Mouse (Mus musculus) heart, postnatal 36 days (tissue): ENCODE measurements around the gene 3110082J24Rik. TPM values are rescaled to one million over a fixed set of nuclear protein-coding genes. Genes with fewer than 3 reads are reported as not detected.

Experiments used
- DNase-seq, 2 experiments: peaks; one replicate each; pipeline ENCODE4 v3.0.0; 2021 to 2022
- intact Hi-C: fragments of 180-260 bp; cut with DNase I; formaldehyde crosslinking; loops from one replicate; pipeline ENCODE4 v1.15.1; 2025
- total RNA-seq, 2 experiments: library from RNA; stranded (reverse); gene quantifications; 2 replicates each; pipeline ENCODE4 v1.2.3; 2021

The 3110082J24Rik gene
- total RNA-seq = not detected

- no peak for DNase-seq
- intact Hi-C loops = no loop called here
These were observed at the start of gene 3110082J24Rik for GRCm38 (mm10) chr5:30105668-30106300. 3110082J24Rik (minus strand) TSS chr5:30106086.

DNA sequence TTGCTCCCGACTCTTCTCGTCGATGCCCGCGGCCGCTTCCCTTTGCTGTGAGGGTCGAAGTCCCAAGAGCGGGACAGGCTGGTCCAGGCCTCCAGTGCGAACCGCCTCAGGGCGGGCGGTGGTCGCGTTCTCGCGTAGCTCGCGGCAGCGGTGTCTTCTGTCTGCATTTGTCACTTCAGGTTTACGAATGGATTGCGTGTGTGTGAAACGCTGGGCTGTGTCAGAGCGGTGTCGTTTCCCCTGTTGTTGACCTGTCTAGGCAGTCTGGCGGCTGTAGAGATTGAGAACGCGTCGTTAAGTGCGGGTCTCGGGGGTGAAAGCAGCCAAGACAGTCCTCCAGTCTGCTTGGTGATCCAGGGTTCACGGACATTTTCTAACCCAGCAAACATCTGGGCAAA, 49.5 kb upstream of the 3110082J24Rik start:
- intact Hi-C loops = no loop called here
- no peak for DNase-seq

- intact Hi-C loops = loop anchor here (5.0 kb wide), 1 partner anchor 78 kb away; the partner anchor contains the start of gene Selenoi
- peak; percentile 96 to 99 for DNase-seq
These were observed 48.8 kb upstream of the 3110082J24Rik start, which contains the start of the genes Hadha and Hadhb for GRCm38 (mm10) chr5:30154474-30155394. Hadha (minus strand) TSS chr5:30155162. Hadhb (plus strand) TSS chr5:30155248.

DNA sequence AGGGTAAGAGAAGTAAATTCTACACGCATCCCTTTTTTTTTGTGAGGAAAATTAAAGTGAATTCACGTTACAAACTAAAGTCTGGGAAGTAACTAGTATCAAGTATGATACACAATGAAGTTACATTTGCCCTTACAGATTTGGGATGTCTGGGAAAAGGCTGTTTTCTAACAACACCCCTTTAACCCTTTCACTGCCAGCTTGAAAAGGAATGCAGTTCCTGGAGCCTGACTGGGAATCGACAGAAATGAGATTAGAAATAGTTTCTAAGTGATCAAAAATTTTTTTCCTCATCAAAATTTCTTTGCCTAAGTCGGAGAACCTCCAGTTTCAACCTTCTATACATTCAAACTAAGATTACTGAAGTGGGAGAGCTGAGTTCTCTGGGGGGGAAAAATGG, 48.1 kb upstream of the 3110082J24Rik start:
- intact Hi-C loops = loop anchor here (5.0 kb wide), 1 partner anchor 78 kb away; the partner anchor contains the start of gene Selenoi
- DNase-seq = no peak

DNA sequence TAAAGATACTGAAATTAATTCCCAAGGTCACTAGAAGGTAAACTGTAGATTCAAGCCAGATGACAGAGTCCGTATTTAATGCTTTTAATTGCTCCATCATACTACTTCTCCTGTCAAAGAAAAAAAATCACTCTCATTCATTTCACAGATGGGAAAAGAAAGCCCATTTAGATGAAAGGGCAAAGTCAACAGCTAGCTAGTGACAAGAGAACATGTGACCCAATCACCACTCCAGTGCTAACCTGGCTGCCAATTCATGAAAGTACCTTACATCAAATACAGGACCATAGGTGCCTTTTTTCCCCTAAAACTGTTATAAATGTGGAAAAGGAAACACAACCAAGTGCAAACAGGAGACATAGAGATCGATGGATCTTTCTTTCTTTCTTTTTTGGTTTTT, 47.3 kb upstream of the 3110082J24Rik start:
- intact Hi-C loops = loop anchor here (5.0 kb wide), 1 partner anchor 79 kb away; the partner anchor contains the start of gene Selenoi
- DNase-seq = no peak

DNA sequence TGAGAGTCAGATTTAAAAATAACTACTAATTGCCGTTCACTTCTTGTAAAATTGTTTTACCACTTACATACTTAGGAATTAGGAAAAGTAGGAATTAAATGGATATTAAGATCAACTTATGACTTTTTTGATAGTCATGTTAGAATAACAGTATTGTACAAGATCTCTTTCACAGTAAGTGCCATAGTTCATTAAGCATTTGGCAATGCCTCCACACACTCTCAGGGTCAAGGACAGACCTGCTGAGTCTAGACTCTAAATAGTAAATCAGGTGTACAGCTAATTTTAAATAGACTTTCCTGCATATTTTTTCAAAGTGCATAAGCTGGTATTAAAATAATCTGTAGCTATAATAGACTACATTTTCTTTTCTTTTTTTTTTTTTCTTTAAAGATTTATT, 46.5 kb upstream of the 3110082J24Rik start:
- intact Hi-C loops = loop anchor here (5.0 kb wide), 1 partner anchor 80 kb away; the partner anchor contains the start of gene Selenoi

DNA sequence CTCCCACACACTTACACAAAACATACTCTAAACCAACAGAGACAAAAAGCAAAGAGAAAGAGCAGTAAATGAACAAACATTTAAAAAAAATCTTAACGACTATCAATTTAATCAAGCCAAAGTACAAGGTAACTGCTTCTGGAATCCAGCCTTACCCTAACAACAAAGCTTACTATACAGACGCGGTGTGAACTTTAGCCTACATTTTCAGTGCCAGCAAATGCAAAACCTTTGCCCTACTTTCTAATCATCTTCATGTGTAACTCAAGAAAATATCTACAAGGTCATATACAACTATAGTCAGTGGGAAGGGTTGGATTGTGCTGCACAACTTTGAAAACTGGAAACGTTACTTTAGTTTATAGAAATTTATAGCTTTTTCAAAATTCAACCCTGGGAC, 46.1 kb upstream of the 3110082J24Rik start:
- intact Hi-C loops = loop anchor here (5.0 kb wide), 1 partner anchor 80 kb away; the partner anchor contains the start of gene Selenoi
- no peak for DNase-seq

More for the DNA sequence above, 46.5 kb upstream of the 3110082J24Rik start:
- DNase-seq = no peak

- intact Hi-C loops = no loop called here
- no peak for DNase-seq
These were observed 42.4 kb upstream of the 3110082J24Rik start for GRCm38 (mm10) chr5:30148133-30148920.

DNA sequence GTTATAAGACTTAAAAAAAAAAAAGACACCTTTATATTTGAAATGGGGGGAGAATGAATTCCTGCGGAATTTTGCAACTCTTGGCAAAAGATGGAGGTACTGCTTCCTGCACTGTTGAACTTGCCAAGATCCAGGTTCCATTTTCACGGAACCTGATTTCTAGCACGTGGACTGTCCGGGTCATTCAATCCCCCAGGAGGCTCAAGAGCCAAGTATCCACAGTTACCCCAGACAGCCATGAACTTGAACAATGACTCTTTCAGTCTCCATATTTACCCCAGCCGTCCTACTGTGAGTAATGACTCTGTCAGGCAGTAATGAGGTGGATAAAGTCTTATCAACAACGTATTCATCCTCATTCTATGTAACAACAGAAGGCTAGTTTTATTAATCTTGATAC, 40.6 kb upstream of the 3110082J24Rik start:
- intact Hi-C loops = no loop called here

GRCm38 (mm10) chr5:30138193-30138592, 32.3 kb upstream of the 3110082J24Rik start:
- intact Hi-C loops = no loop called here
- DNase-seq = no peak

More for the DNA sequence above, 40.6 kb upstream of the 3110082J24Rik start:
- no peak for DNase-seq

- intact Hi-C loops = no loop called here
- no peak for DNase-seq
These were observed 31.4 kb upstream of the 3110082J24Rik start for GRCm38 (mm10) chr5:30137271-30137670.

DNA sequence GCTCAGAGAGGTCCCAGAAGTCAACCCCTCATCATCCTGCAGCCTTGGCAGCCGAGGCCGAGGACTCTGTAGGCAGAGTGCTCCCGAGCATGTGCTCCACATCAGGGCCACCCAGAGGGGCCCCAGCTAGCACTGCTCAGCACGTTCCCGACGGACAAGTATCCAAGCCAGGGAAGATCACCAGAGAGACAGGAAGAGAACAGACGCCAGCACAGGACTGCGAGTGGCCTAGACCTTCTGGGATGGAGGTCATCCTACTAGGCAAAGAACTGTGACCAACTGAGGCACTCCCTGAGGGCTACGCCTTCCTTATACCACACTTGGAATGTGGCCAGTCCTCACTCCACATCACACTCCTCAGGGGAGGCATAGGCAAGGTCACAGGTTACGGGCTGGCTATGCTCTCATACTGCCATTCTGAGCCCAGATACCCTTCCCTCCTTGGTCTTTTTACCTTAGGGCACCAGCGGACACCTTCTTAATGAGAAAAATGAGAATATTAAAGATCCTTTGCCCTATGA, 29.9 kb upstream of the 3110082J24Rik start:
- no peak for DNase-seq
- intact Hi-C loops = no loop called here

- intact Hi-C loops = no loop called here
These were observed 26.3 kb upstream of the 3110082J24Rik start for GRCm38 (mm10) chr5:30132173-30132572.

GRCm38 (mm10) chr5:30131246-30131645, 25.4 kb upstream of the 3110082J24Rik start:
- DNase-seq = no peak
- intact Hi-C loops = no loop called here

More at GRCm38 (mm10) chr5:30132173-30132572, 26.3 kb upstream of the 3110082J24Rik start:
- DNase-seq = no peak

- intact Hi-C loops = loop anchor here (5.0 kb wide), 1 partner anchor 49 kb away; no protein-coding TSS in a partner anchor
- no peak for DNase-seq
These were observed 22.8 kb upstream of the 3110082J24Rik start for GRCm38 (mm10) chr5:30128680-30129079.

- no peak for DNase-seq
- intact Hi-C loops = loop anchor here (5.0 kb wide), 1 partner anchor 49 kb away; no protein-coding TSS in a partner anchor
These were observed 22.2 kb upstream of the 3110082J24Rik start for GRCm38 (mm10) chr5:30127921-30128597.

DNA sequence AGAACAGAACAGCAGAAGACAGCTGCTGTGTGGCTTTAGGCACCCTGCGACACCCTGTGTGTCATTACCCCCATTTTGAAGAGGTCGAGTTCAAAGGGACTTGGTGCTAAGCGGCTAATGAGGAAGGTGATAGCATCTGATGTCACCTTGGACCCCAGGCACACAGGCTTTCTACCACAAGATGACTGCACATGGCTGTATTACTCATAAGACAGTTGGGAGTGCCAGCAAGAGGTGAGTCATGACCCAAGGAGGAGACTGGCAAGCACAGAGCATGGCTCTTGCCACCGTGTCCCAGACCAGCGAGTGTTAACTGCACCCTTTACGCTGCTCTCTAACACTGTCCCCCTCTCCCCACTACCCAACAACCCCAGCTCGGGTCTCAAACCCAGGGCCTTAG, 20.9 kb upstream of the 3110082J24Rik start:
- no peak for DNase-seq
- intact Hi-C loops = loop anchor here (5.0 kb wide), 1 partner anchor 51 kb away; no protein-coding TSS in a partner anchor

GRCm38 (mm10) chr5:30125587-30125986, 19.7 kb upstream of the 3110082J24Rik start:
- DNase-seq = no peak
- intact Hi-C loops = loop anchor here (5.0 kb wide), 1 partner anchor 52 kb away; no protein-coding TSS in a partner anchor

GRCm38 (mm10) chr5:30122481-30122880, 16.6 kb upstream of the 3110082J24Rik start:
- DNase-seq = no peak
- intact Hi-C loops = no loop called here
